Mouse (Mus musculus): ENCODE measurements around the gene Cul3. TPM values are rescaled to one million over a fixed set of nuclear protein-coding genes. Genes with fewer than 3 reads are reported as not detected.

Gene Cul3
- polyA plus RNA-seq, 1 experiment from 2014 or later = 25.1 TPM

DNA sequence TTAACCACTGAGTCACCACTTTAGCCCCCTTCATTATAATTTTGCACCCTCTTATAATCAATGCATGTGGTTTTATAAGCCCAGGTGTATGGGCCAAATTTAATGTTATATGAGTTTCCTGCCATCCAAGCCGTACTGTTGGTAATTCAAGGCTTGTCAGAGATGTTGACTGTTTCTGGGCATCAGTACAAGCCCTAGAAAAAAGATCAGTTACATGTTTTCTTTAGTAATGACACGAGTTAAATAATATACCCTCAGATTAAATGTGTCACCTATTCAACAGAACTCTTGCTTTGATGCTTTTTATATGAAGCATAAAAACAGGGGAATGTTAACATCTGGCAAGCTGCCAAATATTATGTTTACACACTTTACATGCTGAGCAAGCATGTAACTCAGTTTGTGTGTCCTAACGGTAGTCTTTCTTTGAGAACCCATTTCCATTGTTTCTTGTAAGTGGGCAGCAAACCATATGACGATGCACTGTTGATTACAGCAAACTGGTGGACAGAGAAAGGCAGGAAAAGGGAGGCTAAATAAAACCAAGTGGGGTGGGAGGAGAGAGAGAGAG lies 19.8 kb upstream of the Cul3 start:
- Histone ChIP-seq H3K4me2 (no peak overlapping the region), H3K9me3 (no peaks in the 10 kb centered on the region), H3K27me3 (replicated peaks) (no peaks in the 10 kb centered on the region), H3K9ac (no peak overlapping the region), H3K27ac (no peak overlapping the region), H3K4me1 (no peaks in the 10 kb centered on the region), H3K36me3 (replicated peaks) (no peaks in the 10 kb centered on the region), H3K4me3 (no peak overlapping the region)
- ATAC-seq (replicated peaks) = no peak
- 51% methylated on average over 4 of the region's 4 CpGs for WGBS

- WGBS = under 1% methylated on average over 25 of the region's 59 CpGs
- Histone ChIP-seq H3K36me3 (replicated peaks) (no peaks in the 10 kb centered on the region), H3K9me3 (no peaks in the 10 kb centered on the region), H3K9ac (peak overlapping the region; percentile 96), H3K4me2 (peak overlapping the region; percentile 71), H3K27me3 (replicated peaks) (no peaks in the 10 kb centered on the region), H3K4me1 (peaks cover 31% of the 10 kb centered on the region), H3K4me3 (peak overlapping the region; percentile 98), H3K27ac (peak overlapping the region; percentile 97)
- ATAC-seq (replicated peaks) = peak; percentile 46
Observed at GRCm38 (mm10) chr1:80340061-80340435, 232 bp downstream of the Cul3 start.

DNA sequence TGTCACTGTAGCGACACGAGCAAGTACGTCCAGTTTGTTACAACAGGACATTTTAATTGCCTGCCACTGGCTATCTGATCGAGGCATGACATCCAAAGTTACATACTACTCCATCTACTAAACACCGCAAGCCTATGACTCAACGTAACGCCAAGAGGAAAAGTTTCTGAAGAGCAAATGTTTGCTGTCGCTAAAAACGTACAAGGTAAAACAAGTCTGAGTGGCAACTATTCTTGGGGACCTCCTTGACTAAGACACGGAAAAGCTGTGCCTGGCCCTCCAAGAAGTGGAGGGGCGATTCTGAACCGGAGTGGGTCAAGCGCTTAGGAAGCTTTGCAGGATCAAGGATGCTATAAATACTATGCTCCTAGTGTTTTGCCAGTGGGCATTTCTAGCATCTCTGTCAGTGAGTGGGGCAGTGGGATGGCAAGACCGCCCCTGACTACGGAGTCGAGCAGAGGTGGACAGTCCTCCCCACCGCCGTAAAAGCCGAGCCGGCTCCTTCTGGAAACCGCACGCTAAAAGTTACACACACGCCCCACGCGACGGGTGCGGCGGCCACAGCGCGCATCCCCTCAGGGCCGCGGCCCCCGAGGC lies 757 bp downstream of the Cul3 start:
- Histone ChIP-seq H3K4me3 (peak overlapping the region; percentile 98), H3K27ac (peak overlapping the region; percentile 97), H3K9me3 (no peaks in the 10 kb centered on the region), H3K4me1 (peaks cover 31% of the 10 kb centered on the region), H3K4me2 (peak overlapping the region; percentile 71), H3K36me3 (replicated peaks) (no peaks in the 10 kb centered on the region), H3K9ac (peak overlapping the region; percentile 96), H3K27me3 (replicated peaks) (no peaks in the 10 kb centered on the region)
- WGBS = 0% methylated on average over 33 of the region's 33 CpGs
- peak; percentile 9 for ATAC-seq (replicated peaks)

DNA sequence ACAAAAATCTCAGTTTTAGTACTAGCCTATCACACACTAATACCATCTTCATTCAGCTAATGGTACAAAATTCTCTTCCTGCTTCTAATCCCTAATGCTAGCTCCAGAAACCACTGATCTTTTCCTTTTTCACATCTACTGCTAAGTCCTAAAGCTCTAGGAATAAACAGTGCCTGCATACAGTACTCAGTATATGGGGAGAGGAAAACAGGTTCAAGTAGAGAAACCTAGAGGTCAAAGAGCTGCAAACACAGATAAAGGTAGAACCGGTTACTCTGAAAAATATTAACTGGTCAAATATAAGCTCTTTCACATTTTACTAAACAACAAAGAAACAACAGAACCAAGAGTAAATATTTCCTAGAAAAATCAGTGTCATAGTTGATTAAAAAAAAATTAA lies 1.9 kb downstream of the Cul3 start:
- H3K9ac ChIP-seq = no peak overlapping the region
- 29% methylated on average over 1 of the region's 1 CpGs for WGBS
- no peaks in the 10 kb centered on the region for H3K27me3 ChIP-seq (replicated peaks)
- no peak overlapping the region for H3K27ac ChIP-seq
- H3K36me3 ChIP-seq (replicated peaks) = no peaks in the 10 kb centered on the region
- peaks cover 38% of the 10 kb centered on the region for H3K4me1 ChIP-seq
- ATAC-seq (replicated peaks) = no peak
- no peaks in the 10 kb centered on the region for H3K9me3 ChIP-seq
- H3K4me2 ChIP-seq = peak overlapping the region; percentile 71
- H3K4me3 ChIP-seq = peak overlapping the region; percentile 98

DNA sequence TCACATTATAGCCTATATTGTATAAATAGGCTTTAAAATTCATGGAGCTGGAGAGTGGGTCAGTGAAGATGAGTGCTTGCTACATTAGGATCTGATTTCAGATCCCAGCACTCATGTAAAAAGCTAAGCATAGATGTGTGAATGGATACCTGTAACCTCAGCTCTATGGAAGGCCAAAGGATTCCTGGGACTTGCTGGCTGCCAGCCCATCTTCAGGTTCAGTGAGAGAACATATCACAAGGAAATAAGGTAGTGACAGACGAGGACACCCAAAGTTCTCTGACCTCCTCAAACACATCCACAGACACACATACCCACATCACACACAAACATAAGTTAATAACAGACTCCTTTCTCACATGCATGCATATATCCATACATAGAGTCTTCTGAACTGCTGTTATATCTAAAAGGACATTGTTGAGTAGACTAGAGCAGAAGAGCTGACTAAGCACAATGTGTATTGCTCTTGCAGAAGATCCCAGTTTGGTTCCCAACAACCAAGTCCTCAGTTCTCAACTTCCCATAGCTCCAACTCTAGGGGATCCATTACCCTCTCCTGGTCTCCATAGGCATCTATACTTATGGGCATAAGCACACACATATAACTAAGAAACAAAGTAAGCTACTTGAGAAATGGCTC lies 4.4 kb downstream of the Cul3 start:
- no peaks in the 10 kb centered on the region for H3K27me3 ChIP-seq (replicated peaks)
- no peak overlapping the region for H3K27ac ChIP-seq
- WGBS = 80% methylated on average over 1 of the region's 1 CpGs
- H3K4me1 ChIP-seq = peaks cover 39% of the 10 kb centered on the region
- ATAC-seq (replicated peaks) = no peak
- H3K9ac ChIP-seq = no peak overlapping the region
- H3K4me3 ChIP-seq = no peak overlapping the region
- H3K4me2 ChIP-seq = no peak overlapping the region
- H3K9me3 ChIP-seq = no peaks in the 10 kb centered on the region
- H3K36me3 ChIP-seq (replicated peaks) = no peaks in the 10 kb centered on the region

GRCm38 (mm10) chr1:80335118-80335517 lies 5.2 kb downstream of the Cul3 start:
- H3K36me3 ChIP-seq (replicated peaks) = no peaks in the 10 kb centered on the region
- 93% methylated on average over 1 of the region's 1 CpGs for WGBS
- ATAC-seq (replicated peaks) = no peak
- H3K4me3 ChIP-seq = no peak overlapping the region
- H3K4me2 ChIP-seq = no peak overlapping the region
- H3K4me1 ChIP-seq = peaks cover 39% of the 10 kb centered on the region
- no peak overlapping the region for H3K9ac ChIP-seq
- H3K27me3 ChIP-seq (replicated peaks) = no peaks in the 10 kb centered on the region
- no peaks in the 10 kb centered on the region for H3K9me3 ChIP-seq
- H3K27ac ChIP-seq = no peak overlapping the region

DNA sequence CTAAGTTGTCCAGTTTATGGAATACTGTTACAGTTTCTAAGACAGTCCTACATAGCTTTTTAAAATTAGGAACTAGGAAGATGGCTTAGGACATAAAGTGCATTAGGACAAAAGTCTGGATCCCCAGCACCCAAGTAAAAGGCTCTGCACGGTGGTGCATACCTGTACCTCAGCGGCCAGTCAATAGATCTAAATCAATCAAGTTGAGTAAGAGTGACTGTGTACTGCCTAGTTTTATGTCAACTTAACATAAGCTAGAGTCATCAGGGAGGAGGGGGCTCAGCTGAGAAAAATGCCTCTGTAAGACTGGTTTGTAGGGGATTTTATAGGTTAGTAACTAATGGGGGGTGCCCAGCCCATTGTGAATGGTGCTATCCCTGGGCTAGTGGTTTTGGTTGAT lies 9.3 kb downstream of the Cul3 start:
- Histone ChIP-seq H3K27me3 (replicated peaks) (no peaks in the 10 kb centered on the region), H3K27ac (no peak overlapping the region), H3K4me3 (no peak overlapping the region), H3K9me3 (no peaks in the 10 kb centered on the region), H3K4me2 (no peak overlapping the region), H3K4me1 (peaks cover 15% of the 10 kb centered on the region), H3K36me3 (replicated peaks) (no peaks in the 10 kb centered on the region), H3K9ac (no peak overlapping the region)
- 0 out of 2 replicates have a peak, but pooled peaks have one; percentile 52 for ATAC-seq (replicated peaks)
- 88% methylated on average over 2 of the region's 2 CpGs for WGBS

GRCm38 (mm10) chr1:80325761-80326160 lies 14.5 kb downstream of the Cul3 start:
- Histone ChIP-seq H3K9ac (no peak overlapping the region), H3K4me2 (no peak overlapping the region), H3K4me3 (no peak overlapping the region), H3K36me3 (replicated peaks) (no peaks in the 10 kb centered on the region), H3K27ac (no peak overlapping the region), H3K9me3 (no peaks in the 10 kb centered on the region), H3K4me1 (no peaks in the 10 kb centered on the region), H3K27me3 (replicated peaks) (no peaks in the 10 kb centered on the region)
- 91% methylated on average over 2 of the region's 2 CpGs for WGBS
- no peak for ATAC-seq (replicated peaks)

DNA sequence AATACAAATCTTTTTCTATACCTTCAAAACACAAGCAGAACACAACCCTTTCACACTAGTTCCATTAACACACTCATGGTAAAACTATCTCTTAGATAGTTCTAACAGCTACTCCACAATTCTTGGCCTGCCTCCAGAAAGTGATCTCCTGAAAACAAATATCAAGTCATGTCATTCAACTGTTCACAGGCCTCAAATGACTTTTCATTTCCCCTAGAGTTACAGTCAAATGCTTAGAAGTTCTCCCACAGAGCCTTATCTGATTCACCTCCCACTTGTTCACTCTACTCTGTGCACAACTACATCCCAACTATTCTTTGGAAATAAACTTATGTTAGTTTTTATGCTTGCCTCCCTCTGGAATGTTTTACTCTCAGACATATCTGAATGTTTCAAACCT lies 15.9 kb downstream of the Cul3 start:
- Histone ChIP-seq H3K27ac (no peak overlapping the region), H3K4me1 (no peaks in the 10 kb centered on the region)

GRCm38 (mm10) chr1:80315533-80316045 lies 24.7 kb downstream of the Cul3 start:
- Histone ChIP-seq H3K4me3 (no peak overlapping the region), H3K9me3 (no peaks in the 10 kb centered on the region), H3K36me3 (replicated peaks) (no peaks in the 10 kb centered on the region), H3K4me2 (no peak overlapping the region), H3K9ac (no peak overlapping the region), H3K4me1 (no peaks in the 10 kb centered on the region), H3K27ac (no peak overlapping the region), H3K27me3 (replicated peaks) (no peaks in the 10 kb centered on the region)
- ATAC-seq (replicated peaks) = no peak
- 90% methylated on average over 3 of the region's 3 CpGs for WGBS

More for the DNA sequence above, 15.9 kb downstream of the Cul3 start:
- Histone ChIP-seq H3K9ac (no peak overlapping the region), H3K36me3 (replicated peaks) (no peaks in the 10 kb centered on the region), H3K4me3 (no peak overlapping the region), H3K4me2 (no peak overlapping the region), H3K9me3 (no peaks in the 10 kb centered on the region), H3K27me3 (replicated peaks) (no peaks in the 10 kb centered on the region)
- ATAC-seq (replicated peaks) = no peak

GRCm38 (mm10) chr1:80293307-80293706 lies 47.0 kb downstream of the Cul3 start:
- H3K36me3 ChIP-seq (replicated peaks) = no peaks in the 10 kb centered on the region
- no peak overlapping the region for H3K4me2 ChIP-seq
- H3K4me3 ChIP-seq = no peak overlapping the region
- no peaks in the 10 kb centered on the region for H3K27me3 ChIP-seq (replicated peaks)
- no peak overlapping the region for H3K9ac ChIP-seq
- ATAC-seq (replicated peaks) = no peak
- 0 out of 2 replicates have a peak, but pooled peaks cover 2% of the 10 kb centered on the region for H3K4me1 ChIP-seq
- no peak overlapping the region for H3K27ac ChIP-seq
- 70% methylated on average over 4 of the region's 4 CpGs for WGBS
- no peaks in the 10 kb centered on the region for H3K9me3 ChIP-seq

DNA sequence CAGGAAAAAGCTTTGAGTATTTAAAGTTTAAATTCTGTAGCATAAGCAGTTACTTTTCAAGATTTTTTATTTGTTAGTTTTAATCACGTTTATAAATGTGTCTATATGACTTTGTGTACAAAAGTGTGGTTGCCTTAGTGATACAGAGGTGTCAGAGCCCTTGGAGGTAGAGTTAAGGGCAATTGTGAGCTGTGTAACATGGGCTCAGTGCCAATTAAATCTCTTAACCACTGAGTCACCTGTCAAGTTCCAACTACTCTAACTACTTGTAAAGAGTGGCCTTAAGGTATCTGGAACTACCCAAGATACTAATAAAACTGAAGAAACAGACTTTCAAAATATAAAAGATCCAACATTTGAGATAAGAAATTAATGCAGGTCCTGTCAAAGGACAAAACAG lies 61.5 kb downstream of the Cul3 start:
- Histone ChIP-seq H3K9me3 (no peaks in the 10 kb centered on the region), H3K4me1 (no peaks in the 10 kb centered on the region), H3K36me3 (replicated peaks) (0 out of 2 replicates have a peak, but pooled peaks cover 12% of the 10 kb centered on the region), H3K27ac (no peak overlapping the region), H3K27me3 (replicated peaks) (no peaks in the 10 kb centered on the region), H3K4me2 (no peak overlapping the region), H3K4me3 (no peak overlapping the region), H3K9ac (no peak overlapping the region)
- ATAC-seq (replicated peaks) = no peak
- WGBS = 91% methylated on average over 1 of the region's 1 CpGs

GRCm38 (mm10) chr1:80260443-80260842 lies 79.8 kb downstream of the Cul3 start:
- 63% methylated on average over 1 of the region's 1 CpGs for WGBS
- Histone ChIP-seq H3K36me3 (replicated peaks) (no peaks in the 10 kb centered on the region), H3K9me3 (no peaks in the 10 kb centered on the region), H3K4me2 (no peak overlapping the region), H3K27ac (no peak overlapping the region), H3K9ac (no peak overlapping the region), H3K4me3 (no peak overlapping the region), H3K4me1 (no peaks in the 10 kb centered on the region), H3K27me3 (replicated peaks) (no peaks in the 10 kb centered on the region)
- no peak for ATAC-seq (replicated peaks)
